Mouse (Mus musculus): Measurements from ENCODE around the gene Zmynd8. TPM values are rescaled to one million over a fixed set of nuclear protein-coding genes. Genes with fewer than 3 reads are reported as not detected.

Zmynd8 gene
- total and polyA plus RNA-seq, 3 experiments, result 30.3 to 89.2 (median 41.6) TPM

GRCm38 (mm10) chr2:165860447-165860846, 38.4 kb downstream of the Zmynd8 start:
- Histone ChIP-seq H3K9ac (ENCODE audit: control insufficient read depth, low read depth, low read length, poor library complexity, severe bottlenecking) (no peak overlapping the region), H3K79me2 (ENCODE audit: control insufficient read depth, insufficient read depth, low read length, poor library complexity) (peaks cover 80% of the 10 kb centered on the region), H3K4me3 (ENCODE audit: control insufficient read depth in 1 of 2, insufficient read depth in 1 of 2, low read depth in 2 of 2, low read length in 2 of 2) (no peak overlapping the region), H3K9me3 (replicated peaks; ENCODE audit: insufficient read depth, low read length) (no peaks in the 10 kb centered on the region), H3K27ac (ENCODE audit: control insufficient read depth, low read depth, low read length) (no peak overlapping the region), H3K27me3 (ENCODE audit: control insufficient read depth in 1 of 2, insufficient read depth in 2 of 2, low read length in 2 of 2) (no peaks in the 10 kb centered on the region), H3K36me3 (ENCODE audit: control insufficient read depth in 1 of 2, insufficient read depth in 2 of 2, low read length in 2 of 2) (peaks cover 10 to 21% of the 10 kb centered on the region in 2 experiments), H3K4me1 (ENCODE audit: control insufficient read depth in 1 of 2, insufficient read depth in 2 of 2, low read length in 2 of 2) (peaks cover 5 to 35% of the 10 kb centered on the region in 2 experiments; a peak in 3 of 4 replicates)
- TF ChIP-seq MEF2A (IDR thresholded peaks at IDR 0.05; ENCODE audit: extremely low read depth, insufficient replicate concordance, low read depth, low read length, poor library complexity, severe bottlenecking) (no peak), POLR2AphosphoS2 (IDR thresholded peaks at IDR 0.05; ENCODE audit: low read length) (no peak), KAT2A (conservative IDR thresholded peaks at IDR 0.05; ENCODE audit: low read depth, low read length) (no peak), RCOR1 (IDR thresholded peaks at IDR 0.05; ENCODE audit: low read depth, low read length) (no peak), POLR2AphosphoS5 (IDR thresholded peaks at IDR 0.05; ENCODE audit: borderline replicate concordance, low read depth, low read length) (no peak)
- DNase-seq (ENCODE audit: low read depth, low spot score), result no peak

- peaks cover 5 to 38% of the 10 kb centered on the region in 2 experiments; a peak in 3 of 4 replicates for H3K4me1 ChIP-seq (ENCODE audit: control insufficient read depth in 1 of 2, insufficient read depth in 2 of 2, low read length in 2 of 2)
- peak; percentile 28 for DNase-seq (ENCODE audit: low read depth, low spot score)
Measured at GRCm38 (mm10) chr2:165858453-165859384, 40.1 kb downstream of the Zmynd8 start.

GRCm38 (mm10) chr2:165857841-165858426, 40.9 kb downstream of the Zmynd8 start:
- H3K79me2 ChIP-seq (ENCODE audit: control insufficient read depth, insufficient read depth, low read length, poor library complexity), result peaks cover 81% of the 10 kb centered on the region
- no peaks in the 10 kb centered on the region for H3K9me3 ChIP-seq (replicated peaks; ENCODE audit: insufficient read depth, low read length)
- no peak overlapping the region for H3K27ac ChIP-seq (ENCODE audit: control insufficient read depth, low read depth, low read length)
- H3K4me3 ChIP-seq (ENCODE audit: control insufficient read depth in 1 of 2, insufficient read depth in 1 of 2, low read depth in 2 of 2, low read length in 2 of 2), result no peak overlapping the region
- H3K36me3 ChIP-seq (ENCODE audit: control insufficient read depth in 1 of 2, insufficient read depth in 2 of 2, low read length in 2 of 2), result peaks cover 8 to 23% of the 10 kb centered on the region in 2 experiments
- no peak for DNase-seq (ENCODE audit: low read depth, low spot score)
- peaks cover 5 to 38% of the 10 kb centered on the region in 2 experiments; a peak in 3 of 4 replicates for H3K4me1 ChIP-seq (ENCODE audit: control insufficient read depth in 1 of 2, insufficient read depth in 2 of 2, low read length in 2 of 2)
- no peak overlapping the region for H3K9ac ChIP-seq (ENCODE audit: control insufficient read depth, low read depth, low read length, poor library complexity, severe bottlenecking)
- H3K27me3 ChIP-seq (ENCODE audit: control insufficient read depth in 1 of 2, insufficient read depth in 2 of 2, low read length in 2 of 2), result no peaks in the 10 kb centered on the region
- TF ChIP-seq JUND (IDR thresholded peaks at IDR 0.05; ENCODE audit: low read depth, low read length) (no peak), ETS1 (IDR thresholded peaks at IDR 0.05; ENCODE audit: low read depth, low read length) (no peak), HCFC1 (IDR thresholded peaks at IDR 0.05; ENCODE audit: low read depth, low read length) (no peak), GATA1 (IDR thresholded peaks at IDR 0.05; ENCODE audit: low read depth, low read length) (no peak), ELF1 (IDR thresholded peaks at IDR 0.05; ENCODE audit: low read depth, low read length) (no peak), TAL1 (IDR thresholded peaks at IDR 0.05; ENCODE audit: low read length) (no peak), CHD1 (IDR thresholded peaks at IDR 0.05; ENCODE audit: low read depth, low read length) (no peak), MYC (IDR thresholded peaks at IDR 0.05; ENCODE audit: low read depth, low read length) (no peak), ZC3H11A (IDR thresholded peaks at IDR 0.05; ENCODE audit: low read depth, low read length) (no peak), UBTF (IDR thresholded peaks at IDR 0.05; ENCODE audit: borderline replicate concordance, insufficient read depth, low read depth, low read length) (no peak), TBP (IDR thresholded peaks at IDR 0.05; ENCODE audit: low read depth, low read length) (no peak), USF1 (IDR thresholded peaks at IDR 0.05; ENCODE audit: low read depth, low read length) (no peak), RAD21 (IDR thresholded peaks at IDR 0.05; ENCODE audit: low read depth, low read length) (no peak), GABPA (IDR thresholded peaks at IDR 0.05; ENCODE audit: low read depth, low read length) (no peak), POLR2AphosphoS2 (IDR thresholded peaks at IDR 0.05; ENCODE audit: low read length) (no peak)

More at GRCm38 (mm10) chr2:165858453-165859384, 40.1 kb downstream of the Zmynd8 start:
- H3K36me3 ChIP-seq (ENCODE audit: control insufficient read depth in 1 of 2, insufficient read depth in 2 of 2, low read length in 2 of 2), result peaks cover 6 to 23% of the 10 kb centered on the region in 2 experiments
- H3K9me3 ChIP-seq (replicated peaks; ENCODE audit: insufficient read depth, low read length), result no peaks in the 10 kb centered on the region
- no peaks in the 10 kb centered on the region for H3K27me3 ChIP-seq (ENCODE audit: control insufficient read depth in 1 of 2, insufficient read depth in 2 of 2, low read length in 2 of 2)
- no peak overlapping the region for H3K4me3 ChIP-seq (ENCODE audit: control insufficient read depth in 1 of 2, insufficient read depth in 1 of 2, low read depth in 2 of 2, low read length in 2 of 2)
- H3K27ac ChIP-seq (ENCODE audit: control insufficient read depth, low read depth, low read length), result no peak overlapping the region
- TF ChIP-seq EP300 (IDR thresholded peaks at IDR 0.05; ENCODE audit: low read depth in 1 of 2, low read length in 2 of 2), result no peak
- no peak for TF ChIP-seq GATA1 (IDR thresholded peaks at IDR 0.05; ENCODE audit: low read depth, low read length)
- no peak for TF ChIP-seq ZMIZ1 (IDR thresholded peaks at IDR 0.05; ENCODE audit: low read depth, low read length)
- TF ChIP-seq KAT2A (conservative IDR thresholded peaks at IDR 0.05; ENCODE audit: low read depth, low read length), result no peak
- TF ChIP-seq MYC (IDR thresholded peaks at IDR 0.05; ENCODE audit: low read depth, low read length), result no peak
- TF ChIP-seq ZKSCAN1 (IDR thresholded peaks at IDR 0.05; ENCODE audit: low read depth, low read length), result no peak
- TF ChIP-seq CHD2 (IDR thresholded peaks at IDR 0.05; ENCODE audit: low read length), result no peak
- TF ChIP-seq ETS1 (IDR thresholded peaks at IDR 0.05; ENCODE audit: low read depth, low read length), result no peak
- no peak for TF ChIP-seq MAFK (IDR thresholded peaks at IDR 0.05; ENCODE audit: borderline replicate concordance, low read depth, low read length)
- no peak for TF ChIP-seq UBTF (IDR thresholded peaks at IDR 0.05; ENCODE audit: borderline replicate concordance, insufficient read depth, low read depth, low read length)
- TF ChIP-seq SMC3 (IDR thresholded peaks at IDR 0.05; ENCODE audit: low read depth, low read length), result no peak
- no peak for TF ChIP-seq NELFE (IDR thresholded peaks at IDR 0.05; ENCODE audit: low read depth, low read length)
- H3K79me2 ChIP-seq (ENCODE audit: control insufficient read depth, insufficient read depth, low read length, poor library complexity), result peaks cover 82% of the 10 kb centered on the region
- H3K9ac ChIP-seq (ENCODE audit: control insufficient read depth, low read depth, low read length, poor library complexity, severe bottlenecking), result no peak overlapping the region

Data from MEL (cell line).